Mouse (Mus musculus): ENCODE measurements around the gene Mypn. TPM values are rescaled to one million over a fixed set of nuclear protein-coding genes. Genes with fewer than 3 reads are reported as not detected.

Gene Mypn
- total RNA-seq, 2 experiments from 2014 or later: 96.7 to 105 TPM

Other genes with a start within 250 kb of the Mypn start
- gene Rufy2, start 223.7 kb downstream of the Mypn start, total RNA-seq (2021): 10 to 100 TPM; 10.4 to 11.8 TPM
- 10 to 100 TPM; 30.7 to 33.2 TPM for gene Hnrnph3, start 179.7 kb downstream of the Mypn start, total RNA-seq (2021)
- gene Pbld2, start 179.6 kb downstream of the Mypn start, total RNA-seq (2021): 1 to 10 TPM; 6.9 to 7.3 TPM
- 1 to 10 TPM; 1.8 to 2.3 TPM for gene Pbld1, start 143.8 kb downstream of the Mypn start, total RNA-seq (2021)
- not detected for gene Atoh7, start 104.3 kb downstream of the Mypn start, total RNA-seq (2021)
- gene Herc4, start 39.9 kb upstream of the Mypn start, total RNA-seq (2021): 10 to 100 TPM; 32.2 to 33.4 TPM
- gene Sirt1, start 177.8 kb upstream of the Mypn start, total RNA-seq (2021): 10 to 100 TPM; 11.8 to 12.7 TPM
- 10 to 100 TPM in 1 of 2 experiments, 1 to 10 TPM in 1; 9.7 to 10.8 TPM for gene Dnajc12, start 178.5 kb upstream of the Mypn start, total RNA-seq (2021)
- not detected for gene Gm7075, start 217.8 kb upstream of the Mypn start, total RNA-seq (2021)
- gene Ctnna3, start 226.1 kb upstream of the Mypn start, total RNA-seq (2021): 10 to 100 TPM; 52.9 to 58.5 TPM